Mouse (Mus musculus): ENCODE data around the gene Kcnh7.

The Kcnh7 gene

GRCm38 (mm10) chr2:63183563-63184545 is at the start of gene Kcnh7:
Kcnh7 (minus strand) TSS chr2:63184287.
- DNase-seq, result no peak

GRCm38 (mm10) chr2:63207435-63207834 is 23.3 kb upstream of the Kcnh7 start:
- DNase-seq, result no peak

- DNase-seq, result no peak
These were observed 1.9 kb upstream of the Kcnh7 start for GRCm38 (mm10) chr2:63186014-63186413.

GRCm38 (mm10) chr2:63184551-63185430 is 704 bp upstream of the Kcnh7 start:
- DNase-seq, result peak in 1 of 2 experiments; percentile 11

- no peak for DNase-seq
These were observed 30.4 kb downstream of the Kcnh7 start for GRCm38 (mm10) chr2:63153701-63154100.

GRCm38 (mm10) chr2:63127762-63128516 is 56.1 kb downstream of the Kcnh7 start:
- DNase-seq, result peak in 1 of 2 experiments; percentile 1

- DNase-seq, result no peak
These were observed 63.8 kb downstream of the Kcnh7 start for GRCm38 (mm10) chr2:63120316-63120715.

- no peak for DNase-seq
These were observed 66.6 kb downstream of the Kcnh7 start for GRCm38 (mm10) chr2:63117209-63118193.

GRCm38 (mm10) chr2:63105971-63106370 is 78.1 kb downstream of the Kcnh7 start:
- DNase-seq, result no peak

GRCm38 (mm10) chr2:63099676-63100075 is 84.4 kb downstream of the Kcnh7 start:
- DNase-seq, result no peak

- no peak for DNase-seq
These were observed 92.3 kb downstream of the Kcnh7 start for GRCm38 (mm10) chr2:63091775-63092174.

- no peak for DNase-seq
These were observed 93.6 kb downstream of the Kcnh7 start for GRCm38 (mm10) chr2:63090447-63090846.

- no peak for DNase-seq
These were observed 125.7 kb downstream of the Kcnh7 start for GRCm38 (mm10) chr2:63058386-63058785.

- DNase-seq, result no peak
These were observed 134.2 kb downstream of the Kcnh7 start for GRCm38 (mm10) chr2:63049884-63050283.

GRCm38 (mm10) chr2:63039718-63040117 is 144.4 kb downstream of the Kcnh7 start:
- DNase-seq, result no peak

- DNase-seq, result no peak
These were observed 169.2 kb downstream of the Kcnh7 start for GRCm38 (mm10) chr2:63014909-63015308.

- DNase-seq, result no peak
These were observed 174.9 kb downstream of the Kcnh7 start for GRCm38 (mm10) chr2:63009141-63009540.

GRCm38 (mm10) chr2:63002784-63003183 is 181.3 kb downstream of the Kcnh7 start:
- DNase-seq, result no peak

- DNase-seq, result no peak
These were observed 186.4 kb downstream of the Kcnh7 start for GRCm38 (mm10) chr2:62997692-62998091.

GRCm38 (mm10) chr2:62988616-62989015 is 195.5 kb downstream of the Kcnh7 start:
- DNase-seq, result no peak

- no peak for DNase-seq
These were observed 200.2 kb downstream of the Kcnh7 start for GRCm38 (mm10) chr2:62983936-62984335.

Data from kidney, adult 8-10 months (tissue).